Mouse (Mus musculus): Measurements from ENCODE around the gene CK137956.

CK137956 gene

GRCm38 (mm10) chr4:127913551-127913950 lies 57.2 kb downstream of the CK137956 start:
- CTCF ChIA-PET = no interaction called here

- CTCF ChIA-PET = no interaction called here
These were observed 63.6 kb downstream of the CK137956 start for GRCm38 (mm10) chr4:127907151-127907550.

DNA sequence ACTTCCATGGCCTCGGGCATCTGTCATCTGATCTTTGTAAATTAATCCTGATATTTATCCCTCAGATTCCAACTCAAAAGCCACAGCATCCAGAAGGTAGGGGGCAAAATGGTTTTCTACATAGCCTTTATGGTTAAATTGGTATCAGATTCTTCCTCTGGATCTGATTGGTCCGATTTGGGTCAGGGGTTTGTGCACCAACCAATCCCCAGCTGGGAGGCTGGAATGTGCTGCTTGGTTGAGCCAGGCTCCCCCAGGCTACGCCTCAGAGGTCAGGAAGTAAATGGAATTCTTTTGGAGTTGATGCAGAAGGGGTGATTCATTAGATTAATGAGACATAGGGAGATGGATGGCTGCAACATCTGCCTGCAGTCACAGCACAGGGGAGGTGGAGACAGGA lies 66.8 kb downstream of the CK137956 start:
- CTCF ChIA-PET = no interaction called here

GRCm38 (mm10) chr4:127900893-127901456 lies 69.8 kb downstream of the CK137956 start:
- CTCF ChIA-PET = no interaction called here

- CTCF ChIA-PET = no interaction called here
These were observed 81.7 kb downstream of the CK137956 start for GRCm38 (mm10) chr4:127889071-127889470.

GRCm38 (mm10) chr4:127878966-127879365 lies 91.8 kb downstream of the CK137956 start:
- CTCF ChIA-PET = no interaction called here

All from spleen, embryonic (tissue).